Mouse (Mus musculus) liver, adult 2 months (tissue): ENCODE data around the gene Keap1. TPM values are rescaled to one million over a fixed set of nuclear protein-coding genes. Genes with fewer than 3 reads are reported as not detected.

ENCODE experiments used
- DNase-seq: peaks from one replicate; pipeline ENCODE4 v3.0.0-alpha.2; 2011; ENCODE audit warnings: low read depth, low spot score; ENCODE audit errors: extremely low read depth
- H3K27ac ChIP-seq: fragments of 200-500 bp; replicated peaks from 2 replicates; pipeline ENCODE4 v1.5.1; 2012; ENCODE audit warnings: low read depth, mild to moderate bottlenecking, control low read depth, inconsistent platforms, low read length; ENCODE audit not compliant: insufficient read depth
- H3K27me3 ChIP-seq: fragments of 200-500 bp; 2 replicates; pipeline ENCODE4 v1.6.1; 2012; ENCODE audit warnings: mild to moderate bottlenecking, moderate library complexity, low read length, inconsistent platforms; ENCODE audit not compliant: control insufficient read depth, insufficient read depth
- H3K36me3 ChIP-seq: fragments of 200-500 bp; 2 replicates; pipeline ENCODE4 v1.6.1; 2012; ENCODE audit warnings: low read length, inconsistent platforms; ENCODE audit not compliant: control insufficient read depth, insufficient read depth
- H3K4me1 ChIP-seq: fragments of 200-500 bp; 2 replicates; pipeline ENCODE4 v1.6.1; 2011; ENCODE audit warnings: low read length; ENCODE audit not compliant: control insufficient read depth, insufficient read depth
- H3K4me3 ChIP-seq: fragments of 200-500 bp; 2 replicates; pipeline ENCODE4 v1.5.1; 2011; ENCODE audit warnings: low read depth, mild to moderate bottlenecking, control low read depth, low read length, moderate library complexity; ENCODE audit not compliant: insufficient read depth
- H3K79me2 ChIP-seq: fragments of 200-500 bp; 2 replicates; pipeline ENCODE4 v1.6.1; 2012; ENCODE audit warnings: inconsistent platforms, mild to moderate bottlenecking, low read length, moderate library complexity; ENCODE audit not compliant: control insufficient read depth, insufficient read depth
- H3K9ac ChIP-seq: fragments of 200-500 bp; 2 replicates; pipeline ENCODE4 v1.6.1; 2012; ENCODE audit warnings: low read depth, mild to moderate bottlenecking, control low read depth, inconsistent platforms, low read length
- CTCF ChIP-seq: fragments of 200-500 bp; IDR thresholded peaks from 2 replicates; pipeline ENCODE4 v1.5.1; 2011; ENCODE audit warnings: low read depth, low read length, control low read depth
- POLR2A ChIP-seq: fragments of 200-500 bp; IDR thresholded peaks from 2 replicates; pipeline ENCODE4 v1.6.1; 2011; ENCODE audit warnings: low read length, control low read depth; ENCODE audit not compliant: insufficient read depth; ENCODE audit errors: extremely low read depth
- WGBS: fragments of 180-500 bp; shearing (Covaris S2); methylation state at CpG from one replicate; pipeline ENCODE4 v1.1.7; 2018; 5-methylcytosine and 5-hydroxymethylcytosine counted together
- polyA plus RNA-seq: library from polyadenylated mRNA; depleted of rRNA; stranded (reverse); fragments of >200 nt; gene quantifications from 2 replicates; pipeline ENCODE4 v1.2.3, GENCODE M21; 2012
- total RNA-seq: library from RNA; depleted of rRNA; stranded (reverse); fragments of >200 nt; gene quantifications from 2 replicates; pipeline ENCODE4 v1.2.3, GENCODE M21; 2014

Gene Keap1
- total and polyA plus RNA-seq, 2 experiments: 29.5 to 76.4 TPM

- H3K27ac ChIP-seq: no peak overlapping the region
- 84% methylated on average over 25 of the region's 25 CpGs for WGBS
Measured at GRCm38 (mm10) chr9:21216050-21216841, 22.9 kb downstream of the Keap1 start.

GRCm38 (mm10) chr9:21213617-21214190, 25.5 kb downstream of the Keap1 start:
- no peak for DNase-seq
- H3K36me3 ChIP-seq: no peaks in the 10 kb centered on the region
- no peak overlapping the region for H3K9ac ChIP-seq
- H3K27me3 ChIP-seq: no peaks in the 10 kb centered on the region
- H3K4me1 ChIP-seq: peaks cover 2% of the 10 kb centered on the region
- WGBS: 72% methylated on average over 7 of the region's 7 CpGs
- no peak overlapping the region for H3K27ac ChIP-seq
- TF ChIP-seq CTCF (peak; percentile 73), POLR2A (no peak)
- H3K4me3 ChIP-seq: no peak overlapping the region
- H3K79me2 ChIP-seq: no peaks in the 10 kb centered on the region

More at GRCm38 (mm10) chr9:21216050-21216841, 22.9 kb downstream of the Keap1 start:
- Histone ChIP-seq H3K79me2 (no peaks in the 10 kb centered on the region), H3K4me3 (no peak overlapping the region), H3K27me3 (no peaks in the 10 kb centered on the region), H3K9ac (no peak overlapping the region), H3K4me1 (peaks cover 3% of the 10 kb centered on the region; the same call in 1 of the 2 replicates), H3K36me3 (no peaks in the 10 kb centered on the region)
- TF ChIP-seq CTCF: no peak
- DNase-seq: no peak

- Histone ChIP-seq H3K27me3 (no peaks in the 10 kb centered on the region), H3K4me1 (peaks cover 2% of the 10 kb centered on the region), H3K9ac (no peak overlapping the region), H3K4me3 (no peak overlapping the region), H3K27ac (no peak overlapping the region), H3K79me2 (no peaks in the 10 kb centered on the region), H3K36me3 (no peaks in the 10 kb centered on the region)
- TF ChIP-seq CTCF: no peak
- TF ChIP-seq POLR2A: no peak
- WGBS: 90% methylated on average over 7 of the region's 7 CpGs
- no peak for DNase-seq
Measured at GRCm38 (mm10) chr9:21211624-21212023, 27.5 kb downstream of the Keap1 start.

- Histone ChIP-seq H3K9ac (no peak overlapping the region), H3K4me3 (no peak overlapping the region), H3K79me2 (no peaks in the 10 kb centered on the region), H3K36me3 (no peaks in the 10 kb centered on the region; the same call in 1 of the 2 replicates), H3K4me1 (peaks cover 2% of the 10 kb centered on the region), H3K27me3 (no peaks in the 10 kb centered on the region), H3K27ac (no peak overlapping the region)
- WGBS: 71% methylated on average over 6 of the region's 6 CpGs
- DNase-seq: peak; percentile 66
- TF ChIP-seq CTCF (no peak), POLR2A (no peak)
Measured at GRCm38 (mm10) chr9:21210821-21211220, 28.3 kb downstream of the Keap1 start.

- no peaks in the 10 kb centered on the region for H3K79me2 ChIP-seq
- WGBS: 63% methylated on average over 2 of the region's 2 CpGs
- H3K4me3 ChIP-seq: no peak overlapping the region
- no peaks in the 10 kb centered on the region; the same call in 1 of the 2 replicates for H3K36me3 ChIP-seq
- no peak overlapping the region for H3K27ac ChIP-seq
- no peak for DNase-seq
- TF ChIP-seq POLR2A (no peak), CTCF (no peak)
- H3K27me3 ChIP-seq: no peaks in the 10 kb centered on the region
- peaks cover 2% of the 10 kb centered on the region for H3K4me1 ChIP-seq
- no peak overlapping the region for H3K9ac ChIP-seq
Measured at GRCm38 (mm10) chr9:21208626-21209025, 30.5 kb downstream of the Keap1 start.

- H3K27me3 ChIP-seq: no peaks in the 10 kb centered on the region
- 86% methylated on average over 6 of the region's 6 CpGs for WGBS
- TF ChIP-seq POLR2A: no peak
- no peak for TF ChIP-seq CTCF
- no peaks in the 10 kb centered on the region; the same call in 1 of the 2 replicates for H3K36me3 ChIP-seq
- no peak overlapping the region for H3K4me3 ChIP-seq
- H3K27ac ChIP-seq: no peak overlapping the region
- H3K9ac ChIP-seq: no peak overlapping the region
- DNase-seq: no peak
- H3K79me2 ChIP-seq: no peaks in the 10 kb centered on the region
- H3K4me1 ChIP-seq: peaks cover 2% of the 10 kb centered on the region
Measured at GRCm38 (mm10) chr9:21206848-21207247, 32.3 kb downstream of the Keap1 start.
